Mouse (Mus musculus) monocyte, adult 2 months (primary cell): ENCODE results near the gene Med13.
"Not testable (repeated sequence)": the region's sequence is repeated elsewhere in the genome, so short reads cannot be mapped to it uniquely, and the experiment has no call there.

Experiments used
- DNase-seq, 2 experiments: peaks; one replicate each; pipeline ENCODE4 v3.0.0; 2022; ENCODE audit warnings: low spot score in 2 of 2, low read depth in 1 of 2

Med13 gene

DNA sequence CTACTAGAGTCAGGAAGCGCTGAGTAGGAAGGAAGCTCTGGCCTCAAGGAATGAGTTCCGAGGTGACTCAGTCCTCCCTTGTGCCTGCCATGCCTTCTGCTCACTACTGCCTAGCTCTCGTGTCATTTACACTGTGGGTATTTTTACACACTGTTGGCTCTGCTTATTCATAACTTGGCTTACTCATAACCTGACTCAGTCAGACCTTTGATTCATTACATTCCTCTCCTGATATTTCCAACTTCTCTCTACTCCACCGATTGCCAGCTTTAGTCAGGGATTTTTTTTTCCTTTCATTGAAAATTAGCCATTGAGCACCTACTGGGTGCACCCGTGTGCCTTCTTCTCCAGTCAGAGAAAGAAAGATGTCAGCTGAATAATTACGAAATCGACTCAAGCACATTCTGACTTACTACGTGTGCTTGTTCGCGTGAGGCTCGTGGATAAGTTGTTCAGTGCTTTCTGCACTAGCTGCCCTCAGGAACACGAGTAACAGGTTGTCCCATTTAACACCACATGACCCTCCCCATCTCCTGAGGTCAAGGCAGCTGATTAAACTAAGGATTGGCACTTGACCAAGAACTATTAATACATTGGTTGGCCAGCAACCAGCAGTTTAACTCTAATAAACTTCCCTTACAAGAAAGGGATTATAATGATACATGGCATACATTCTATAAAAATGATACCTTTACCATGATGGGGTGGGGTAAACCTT is 23.3 kb upstream of the Med13 start:
- no peak for DNase-seq

GRCm38 (mm10) chr11:86378981-86379380 is 21.6 kb upstream of the Med13 start:
- no peak for DNase-seq

DNA sequence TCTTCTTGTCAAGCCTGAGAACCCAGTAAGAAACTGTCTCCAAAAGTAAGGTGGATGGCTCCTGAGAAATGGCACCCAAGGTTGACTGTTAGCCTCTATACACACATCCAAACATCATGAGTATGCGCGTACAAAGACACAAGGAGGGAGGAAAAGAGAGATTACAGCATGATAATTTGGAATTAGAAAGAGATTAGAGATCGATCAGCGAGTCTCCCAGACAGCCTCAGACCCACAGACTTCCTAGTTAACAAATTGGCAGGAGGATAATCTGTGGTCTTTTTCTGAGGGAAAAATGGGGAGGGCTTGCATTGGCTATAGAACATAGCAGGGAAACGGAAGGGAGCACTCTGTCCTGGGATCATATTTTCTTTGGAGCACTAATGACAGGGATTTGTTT is 20.4 kb upstream of the Med13 start:
- DNase-seq: no peak

DNA sequence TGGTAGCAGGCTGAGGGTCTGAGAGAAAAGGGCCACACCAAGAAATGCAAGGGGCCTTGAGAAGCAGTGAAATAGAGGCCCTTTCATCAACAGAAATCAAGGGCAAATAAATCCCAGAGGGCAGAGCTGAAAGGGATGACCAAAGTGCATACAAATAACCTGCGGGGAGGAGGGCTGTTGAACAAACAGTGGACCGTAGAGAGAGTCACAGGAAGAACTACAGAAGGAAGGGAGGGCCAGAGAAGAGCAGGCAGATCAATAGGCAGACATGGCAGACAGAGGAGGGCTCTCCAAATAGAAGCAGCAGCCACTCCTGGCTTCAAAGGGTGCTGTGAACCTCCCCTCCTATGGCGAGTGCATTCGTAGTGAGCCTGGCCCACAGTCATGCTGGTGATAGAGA is 19.3 kb upstream of the Med13 start:
- DNase-seq: no peak

- no peak for DNase-seq
Measured at GRCm38 (mm10) chr11:86375086-86375485, 17.7 kb upstream of the Med13 start.

DNA sequence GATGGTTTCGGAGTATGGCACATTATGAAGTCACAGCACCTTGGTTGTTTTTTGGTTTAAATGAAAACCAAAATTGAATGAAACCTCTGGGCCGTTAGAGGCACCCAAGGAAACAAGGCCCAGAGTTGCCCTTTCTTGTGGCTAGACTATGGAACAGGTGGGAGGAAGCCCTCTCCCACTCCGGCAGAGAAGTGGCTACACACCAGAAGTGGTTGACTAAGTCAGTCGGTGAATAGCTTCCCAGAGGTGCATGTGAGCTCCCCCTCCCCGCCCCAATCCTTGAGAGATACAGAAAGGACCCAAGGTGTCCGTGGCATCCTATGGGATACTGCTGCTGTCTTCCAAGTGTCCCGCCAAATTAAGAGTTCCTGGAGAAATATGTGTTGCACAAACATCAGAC is 13.9 kb upstream of the Med13 start:
- DNase-seq: no peak

- no peak for DNase-seq
Measured at GRCm38 (mm10) chr11:86369860-86370259, 12.5 kb upstream of the Med13 start.

DNA sequence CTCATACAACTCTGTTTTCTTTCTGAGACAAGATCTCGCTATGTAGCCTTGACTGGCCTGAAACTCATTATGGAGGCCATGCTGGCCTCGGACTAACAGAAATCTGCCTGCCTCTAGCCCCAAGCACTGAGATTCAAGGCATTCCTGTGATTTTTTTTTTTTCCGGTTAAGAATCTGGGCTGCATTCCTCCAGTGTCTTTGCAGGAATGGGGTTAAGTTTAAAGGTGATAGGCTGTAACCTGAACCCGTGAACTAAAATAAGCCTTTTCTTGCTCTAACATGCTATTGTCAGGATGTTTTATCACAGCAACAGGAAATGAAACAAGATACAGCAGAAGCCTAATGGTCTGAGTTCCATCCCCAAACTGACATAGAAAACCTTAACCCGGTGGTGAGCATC is 11.6 kb upstream of the Med13 start:
- no peak for DNase-seq

DNA sequence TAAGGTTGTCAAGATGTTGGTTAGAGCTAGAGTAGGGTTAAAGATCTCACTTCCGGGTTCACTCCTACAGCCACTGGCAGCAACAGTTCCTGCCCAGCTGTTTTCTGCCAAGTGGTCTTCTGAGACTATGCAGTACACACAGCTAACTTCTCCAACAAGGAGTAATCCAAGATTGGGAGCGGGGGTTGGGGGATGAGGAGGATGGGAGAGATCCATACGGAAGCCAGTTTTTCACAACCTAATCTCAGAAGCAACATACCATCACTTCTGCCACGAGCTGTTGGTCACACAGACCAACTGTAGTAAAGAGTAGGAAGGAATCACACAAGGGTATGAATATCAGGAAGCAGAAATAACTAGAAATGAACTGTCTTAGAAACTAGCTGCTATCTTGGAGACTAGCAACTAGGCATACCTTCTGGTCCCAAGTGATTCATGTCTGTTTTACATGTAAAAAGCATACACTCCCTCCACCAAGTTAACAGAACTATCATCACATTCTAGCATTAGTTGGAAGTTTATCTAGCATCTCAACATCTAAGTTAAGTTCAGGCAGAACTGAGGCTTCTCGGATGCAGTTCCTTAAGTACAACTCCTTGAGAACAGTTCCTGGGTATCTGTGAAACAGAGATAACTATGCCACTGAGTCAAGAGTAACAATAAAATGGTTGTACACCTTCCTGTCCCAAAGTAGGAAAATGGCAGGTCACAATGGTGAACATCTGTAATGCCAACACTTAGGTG is 7.5 kb upstream of the Med13 start:
- DNase-seq: no peak

DNA sequence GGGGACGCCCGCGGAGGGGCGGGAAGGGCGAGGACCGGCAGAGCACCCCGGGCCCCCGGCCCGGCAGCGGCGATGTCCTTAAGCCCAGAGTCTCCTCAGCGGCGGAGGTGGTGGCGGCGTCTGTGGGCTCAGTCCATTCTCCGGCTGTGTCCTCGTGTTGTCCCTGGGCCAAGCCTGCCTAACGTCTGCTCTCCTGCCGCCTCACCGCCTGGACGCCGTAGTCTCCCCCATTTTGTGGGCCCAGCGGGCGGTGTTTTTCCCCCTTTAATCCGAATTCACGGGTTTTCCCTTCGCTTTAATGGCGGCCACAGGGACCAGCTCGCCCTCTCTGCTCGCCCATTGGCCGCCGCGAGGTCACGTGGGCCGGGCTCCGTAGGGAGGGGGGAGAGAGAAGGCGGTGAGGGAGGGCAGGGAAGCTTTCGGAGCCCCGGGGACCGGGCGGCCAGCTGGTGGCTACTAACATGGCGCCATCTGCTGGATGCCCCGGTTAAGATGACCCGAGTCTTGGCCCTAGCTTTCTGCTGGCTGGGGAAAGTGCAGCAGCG is 654 bp upstream of the Med13 start:
- peak; percentile 99 to 100 for DNase-seq

- no peak for DNase-seq
Measured at GRCm38 (mm10) chr11:86356007-86356853, 1.2 kb downstream of the Med13 start.

- no peak for DNase-seq
Measured at GRCm38 (mm10) chr11:86353586-86353985, 3.8 kb downstream of the Med13 start.

- no peak for DNase-seq
Measured at GRCm38 (mm10) chr11:86351766-86352315, 5.6 kb downstream of the Med13 start.

DNA sequence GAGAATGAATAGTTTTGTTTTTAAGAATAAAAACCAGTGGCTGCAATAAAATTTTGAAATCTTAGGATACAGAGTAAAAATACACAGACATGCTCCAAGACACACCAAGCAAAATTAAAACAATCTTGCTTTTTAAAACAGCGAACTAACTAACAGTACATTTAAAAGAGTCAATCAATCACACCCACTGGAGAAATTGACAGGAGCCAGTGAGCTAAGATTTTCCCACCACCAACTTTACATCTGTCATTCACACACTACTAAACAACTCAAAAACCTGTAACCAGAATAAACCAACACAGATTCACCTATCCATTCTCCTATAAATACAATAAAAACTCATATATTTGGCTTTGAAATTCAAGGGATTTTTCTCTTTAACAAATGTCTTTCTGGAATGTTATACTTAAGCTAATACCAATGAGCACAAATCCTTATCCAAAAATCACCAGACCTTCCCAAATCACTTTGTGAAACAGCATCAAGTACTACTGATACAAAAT is 6.7 kb downstream of the Med13 start:
- DNase-seq: no peak

GRCm38 (mm10) chr11:86349325-86349724 is 8.1 kb downstream of the Med13 start:
- DNase-seq: no peak

DNA sequence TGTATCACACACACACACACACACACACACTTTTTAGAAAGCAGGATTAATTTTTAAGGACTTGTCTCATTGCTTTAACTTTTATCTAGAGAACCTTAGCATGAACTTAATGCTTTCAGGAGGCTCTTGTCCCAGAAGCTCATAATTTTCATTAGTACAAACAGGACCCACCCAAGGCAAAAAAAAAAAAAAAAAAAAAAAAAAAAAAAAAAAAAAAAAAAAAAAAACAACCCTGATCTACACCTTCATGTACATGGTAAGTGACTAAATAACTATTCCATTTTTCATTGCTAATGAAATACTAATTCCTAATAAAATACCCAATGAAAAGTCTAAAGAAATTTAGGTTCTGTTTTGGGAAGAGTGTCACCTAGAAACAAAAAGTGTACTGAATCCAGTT is 8.5 kb downstream of the Med13 start:
- no peak for DNase-seq

- no peak for DNase-seq
Measured at GRCm38 (mm10) chr11:86347387-86348122, 9.8 kb downstream of the Med13 start.

DNA sequence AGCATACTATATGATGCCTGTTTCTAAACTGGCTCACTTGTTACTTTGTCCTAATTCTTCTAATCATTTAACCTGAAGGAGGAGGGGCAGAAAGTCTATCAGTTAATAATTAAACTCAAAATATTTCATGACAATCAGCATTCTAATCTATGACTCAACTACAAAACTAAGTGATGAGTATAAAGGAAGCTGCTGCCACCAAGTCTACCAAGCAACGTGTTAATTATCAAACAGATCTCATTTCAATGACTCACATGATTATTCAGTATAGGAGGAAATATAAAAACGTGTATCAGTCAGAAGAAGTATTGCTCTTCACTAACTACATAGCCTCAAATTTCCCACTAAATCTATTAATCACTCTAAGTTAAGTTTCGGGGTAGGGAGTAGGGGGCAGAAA is 10.9 kb downstream of the Med13 start:
- no peak for DNase-seq

DNA sequence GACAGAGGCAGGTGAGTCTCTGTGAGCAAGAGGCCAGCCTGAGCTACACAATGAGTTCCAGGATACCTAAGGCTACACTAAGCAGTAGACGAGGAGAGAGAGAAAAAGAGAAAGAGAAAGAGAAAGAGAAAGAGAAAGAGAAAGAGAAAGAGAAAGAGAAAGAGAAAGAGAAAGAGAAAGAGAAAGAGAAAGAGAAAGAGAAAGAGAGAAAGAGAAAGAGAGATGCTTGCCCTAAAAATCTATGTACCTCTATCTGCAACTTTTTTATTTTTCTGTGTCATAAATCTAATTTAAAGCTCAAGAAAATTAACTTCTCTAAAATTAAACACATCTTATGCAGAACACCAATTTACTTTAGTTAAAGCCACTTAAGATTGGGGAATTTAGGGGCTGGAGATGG is 12.5 kb downstream of the Med13 start:
- not testable (repeated sequence) for DNase-seq

DNA sequence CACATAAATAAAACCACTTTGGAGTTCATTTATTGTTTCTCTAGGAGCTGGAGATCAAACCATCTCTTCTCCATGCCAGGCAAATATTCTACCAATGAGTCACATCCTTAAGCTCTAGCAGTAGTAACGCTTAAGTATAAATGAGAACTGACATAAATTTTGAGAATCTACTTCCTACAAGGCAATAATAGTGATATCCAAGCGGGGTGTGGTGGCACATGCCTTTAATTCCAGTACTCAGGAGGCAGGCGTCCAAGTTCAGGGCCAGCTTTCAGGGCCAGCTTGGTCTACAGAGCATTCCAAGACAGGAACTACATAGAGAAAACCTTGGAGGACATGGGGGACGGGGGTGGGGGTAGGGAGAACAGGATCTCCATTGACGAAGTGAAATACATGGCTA is 33.2 kb downstream of the Med13 start:
- no peak for DNase-seq
